Mouse (Mus musculus): ENCODE measurements around the gene Mycbp2.

Gene Mycbp2

DNA sequence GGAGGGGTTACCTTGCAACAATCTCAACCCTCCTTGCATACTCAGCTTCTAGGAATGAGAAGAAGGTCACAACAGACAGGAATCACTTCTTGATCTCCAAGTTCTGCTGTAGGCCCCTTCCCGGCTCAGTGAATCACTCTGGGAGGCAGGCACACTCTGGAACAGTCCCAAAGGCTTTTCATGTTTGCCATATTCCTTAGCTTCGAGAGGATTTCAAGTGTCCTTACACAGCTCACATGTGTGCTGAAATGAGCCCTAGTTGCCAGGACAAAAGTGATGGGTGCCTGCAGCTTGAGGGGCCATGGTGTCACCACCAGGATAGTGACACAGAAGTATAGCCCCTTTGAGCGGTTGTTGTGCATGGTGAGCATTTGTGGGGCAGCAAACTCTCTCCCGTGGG lies 273.9 kb downstream of the Mycbp2 start:
- peak; percentile 55 for DNase-seq (ENCODE audit: low spot score)

DNA sequence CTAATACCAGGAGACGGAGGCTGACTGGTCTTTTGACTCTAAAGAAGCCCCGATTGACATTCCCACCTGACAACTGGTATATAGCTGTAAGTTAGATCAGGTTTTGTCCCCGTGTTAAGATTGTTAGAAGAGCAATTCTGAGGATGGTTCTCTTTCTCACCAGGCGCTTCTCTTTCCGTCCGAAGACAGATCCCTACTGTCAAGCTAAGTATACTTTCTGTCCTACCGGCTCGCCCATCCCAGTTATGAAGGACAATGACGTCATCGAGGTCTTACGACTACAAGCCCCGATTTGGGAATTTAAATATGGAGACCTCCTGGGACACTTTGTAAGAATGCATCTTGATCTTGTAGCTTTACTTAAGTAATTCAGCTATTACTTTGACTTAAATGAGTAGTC lies 275.1 kb downstream of the Mycbp2 start:
- no peak for DNase-seq (ENCODE audit: low spot score)

DNA sequence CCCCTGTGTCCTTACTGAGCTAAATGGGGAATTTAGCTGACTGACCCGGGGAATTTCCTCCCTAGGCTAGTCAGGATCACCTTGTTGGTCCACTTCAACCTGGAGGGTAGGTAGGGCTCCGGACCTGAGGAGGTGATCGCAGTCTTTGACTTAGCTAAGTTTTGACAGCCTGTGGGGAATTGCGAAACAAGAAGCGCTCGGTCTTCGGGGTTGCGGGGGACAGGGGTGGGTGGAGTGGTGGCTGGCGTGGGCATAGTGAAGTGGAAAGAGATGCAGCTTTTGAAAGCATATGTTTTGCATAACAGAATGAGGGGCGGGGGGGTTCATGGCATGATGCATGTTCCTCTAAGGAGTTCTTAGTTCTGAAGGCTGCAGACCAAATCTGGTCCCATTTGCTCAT lies 275.8 kb downstream of the Mycbp2 start:
- DNase-seq (ENCODE audit: low spot score) = peak; percentile 62

DNA sequence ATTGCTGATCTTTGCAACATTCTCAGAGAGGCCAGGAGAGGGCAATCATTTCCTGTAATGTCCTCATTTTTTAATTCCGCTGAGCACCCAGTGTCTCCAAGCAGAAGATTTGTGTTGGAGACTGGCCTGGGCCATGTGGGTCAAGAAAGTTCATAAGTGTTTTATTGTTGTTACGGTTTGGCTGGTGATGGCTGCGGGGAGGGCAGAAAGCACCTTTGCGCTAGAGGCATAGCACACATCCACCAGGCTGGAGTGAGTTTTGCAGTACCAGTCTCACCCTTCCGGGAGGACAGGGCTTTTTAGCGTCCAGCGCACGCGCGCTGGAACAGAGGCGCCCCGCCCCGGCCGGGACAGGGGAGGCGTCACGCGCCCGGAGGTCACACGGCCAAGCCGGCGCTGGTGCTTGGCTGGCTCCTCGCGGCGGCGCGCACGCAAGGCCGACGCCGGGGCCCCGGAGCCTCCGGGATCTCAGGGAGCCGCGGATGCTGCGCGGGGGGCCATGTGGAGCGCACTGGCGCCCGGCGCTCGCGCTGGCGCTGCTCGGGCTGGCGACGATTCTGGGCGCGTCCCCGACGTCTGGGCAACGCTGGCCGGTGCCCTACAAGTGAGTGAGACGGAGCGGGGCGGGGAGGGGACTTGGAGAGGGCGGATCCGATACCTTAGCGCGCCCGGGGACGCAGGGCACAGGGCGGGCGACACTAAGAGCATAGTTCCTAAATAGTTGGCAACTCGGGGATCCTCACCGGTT lies 276.6 kb downstream of the Mycbp2 start, which contains the start of gene Cln5:
Gene Cln5, plus strand, starts transcription at position 353 of the 748 bp plus-strand sequence.
- DNase-seq (ENCODE audit: low spot score) = peak; percentile 96

DNA sequence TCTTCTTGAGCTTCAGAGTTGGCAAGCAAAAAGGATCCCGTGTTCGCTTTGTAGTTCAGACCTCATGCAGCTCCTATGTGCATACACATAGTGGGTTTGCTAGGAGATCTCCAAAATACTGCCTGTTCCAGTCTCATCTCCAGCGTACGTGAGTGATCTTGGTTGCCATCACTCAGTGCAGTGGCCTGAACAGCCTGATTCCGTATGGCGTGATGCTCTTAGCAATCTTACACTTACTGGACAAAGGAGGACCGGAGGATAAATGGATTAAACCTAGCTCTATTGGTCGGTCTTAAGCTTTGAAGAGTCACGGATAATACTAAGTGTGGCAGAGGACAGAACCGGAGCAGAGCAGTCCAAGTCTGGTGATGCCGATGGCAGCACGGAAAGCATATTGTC lies 277.1 kb downstream of the Mycbp2 start:
- no peak for DNase-seq (ENCODE audit: low spot score)

DNA sequence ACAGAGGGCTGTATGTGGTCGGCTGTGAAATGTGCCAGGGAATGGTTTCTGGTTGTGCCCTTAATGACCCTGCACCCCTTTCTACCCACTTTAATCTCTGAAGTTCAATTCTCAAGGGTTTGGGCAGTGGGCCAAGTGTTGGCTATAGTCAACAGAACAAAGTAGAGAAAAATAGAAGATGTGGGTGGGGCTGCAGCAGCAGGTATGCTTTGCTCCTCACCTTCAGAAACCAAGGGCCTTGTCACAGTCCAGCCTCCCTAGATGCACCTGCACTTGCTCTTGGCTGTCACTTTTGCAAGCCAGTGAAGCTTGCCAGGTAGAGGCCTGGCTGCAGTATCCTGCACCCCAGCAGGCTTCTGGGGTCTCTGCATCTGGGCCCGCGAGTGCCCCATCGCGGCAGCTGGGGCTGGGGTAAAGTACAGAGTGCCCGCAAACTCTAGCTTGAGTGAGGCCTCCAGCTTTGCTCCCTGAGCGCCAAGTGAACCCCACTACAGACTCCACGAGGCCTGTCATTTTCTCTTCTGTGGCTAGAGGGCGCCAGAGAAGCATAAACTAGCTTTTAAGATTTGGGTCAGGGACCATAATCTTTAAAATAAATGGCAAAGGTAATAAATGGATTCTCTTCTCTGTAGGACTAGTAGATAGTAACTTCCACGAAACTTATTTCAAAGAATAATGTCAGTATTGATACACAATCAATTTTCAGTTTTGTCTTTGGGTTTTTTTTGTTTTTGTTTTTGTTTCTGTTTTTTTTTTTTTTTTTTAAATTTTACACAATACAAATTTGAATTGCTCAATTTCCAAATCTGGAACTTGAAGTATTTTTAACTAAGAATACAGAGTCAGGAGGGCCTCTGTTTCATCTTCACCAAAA lies 281.1 kb downstream of the Mycbp2 start:
- peak; percentile 83 for DNase-seq (ENCODE audit: low spot score)
